Mouse (Mus musculus): ENCODE measurements around the gene Plekhg5.
A peak's percentile ranks its signal among the peaks of the same experiment; 100 is the strongest.
"Not testable (repeated sequence)": the region's sequence is repeated elsewhere in the genome, so short reads cannot be mapped to it uniquely, and the experiment has no call there.

Gene Plekhg5

DNA sequence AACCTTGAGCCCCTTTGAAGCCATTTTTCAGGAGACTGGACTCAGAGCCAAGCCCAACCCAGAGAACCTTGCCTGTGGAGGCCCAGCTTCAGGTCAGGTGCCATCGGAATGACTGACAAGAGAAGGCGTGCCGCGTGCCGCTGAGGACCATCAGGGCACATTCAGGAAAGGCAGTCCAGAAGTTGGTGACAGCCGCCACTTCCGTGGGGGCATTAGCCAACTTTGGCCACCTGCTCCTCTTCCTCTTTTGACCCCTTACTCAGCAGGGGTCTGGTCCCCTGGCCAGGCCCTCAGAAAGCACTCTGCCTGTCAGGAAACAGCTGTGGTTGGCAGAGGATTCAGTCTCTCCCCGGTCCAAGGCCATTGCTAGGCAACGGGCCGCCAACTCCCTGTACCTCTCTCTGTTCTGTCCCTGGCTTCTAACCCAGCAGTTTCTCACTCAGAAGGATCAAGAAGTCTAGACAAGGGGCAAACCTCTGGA, at the start of gene Plekhg5:
Gene Plekhg5 (plus strand): TSS at position 378 of the 481 bp plus-strand sequence.
- DNase-seq (ENCODE audit: low spot score in 2 of 2): no peak

DNA sequence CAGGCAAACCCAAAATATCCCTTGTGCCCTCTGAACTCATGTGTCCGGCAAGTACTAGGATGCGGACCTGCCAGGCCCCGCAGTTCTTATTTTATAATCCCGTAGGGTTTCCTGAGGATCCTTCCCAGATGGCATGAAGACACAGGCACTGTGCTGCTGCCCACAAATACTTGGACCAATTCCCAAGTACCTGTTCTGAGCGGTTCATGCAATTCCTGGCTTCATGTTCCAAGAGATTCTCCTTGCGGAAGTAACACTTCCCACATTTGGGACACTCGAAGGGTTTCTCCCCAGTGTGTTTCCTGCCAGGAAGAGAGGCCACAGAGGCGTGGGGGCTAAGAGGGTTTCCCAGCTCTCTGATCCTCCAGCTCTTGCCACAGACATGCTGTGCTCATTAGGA, 49.8 kb upstream of the Plekhg5 start:
- no peak for DNase-seq (ENCODE audit: low spot score in 2 of 2)

DNA sequence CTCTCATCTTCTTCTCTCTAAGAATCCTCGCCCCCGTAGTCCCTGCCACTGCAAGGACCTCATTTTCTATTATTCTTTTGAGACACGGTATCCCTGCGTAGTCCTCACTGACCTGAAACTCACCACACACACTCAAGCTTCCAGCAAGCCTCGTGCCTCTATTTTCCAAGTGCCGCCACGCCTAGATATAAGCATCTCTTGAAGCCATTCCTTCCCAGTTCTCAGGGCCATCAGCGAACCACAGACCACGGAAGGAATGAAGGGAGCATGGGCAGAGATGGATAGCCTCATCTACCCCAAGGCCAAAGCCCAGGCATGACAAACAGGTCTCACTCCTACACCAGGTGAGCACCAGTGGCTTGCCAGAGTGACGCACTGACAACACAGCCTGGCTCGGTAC, 47.8 kb upstream of the Plekhg5 start:
- no peak for DNase-seq (ENCODE audit: low spot score in 2 of 2)

DNA sequence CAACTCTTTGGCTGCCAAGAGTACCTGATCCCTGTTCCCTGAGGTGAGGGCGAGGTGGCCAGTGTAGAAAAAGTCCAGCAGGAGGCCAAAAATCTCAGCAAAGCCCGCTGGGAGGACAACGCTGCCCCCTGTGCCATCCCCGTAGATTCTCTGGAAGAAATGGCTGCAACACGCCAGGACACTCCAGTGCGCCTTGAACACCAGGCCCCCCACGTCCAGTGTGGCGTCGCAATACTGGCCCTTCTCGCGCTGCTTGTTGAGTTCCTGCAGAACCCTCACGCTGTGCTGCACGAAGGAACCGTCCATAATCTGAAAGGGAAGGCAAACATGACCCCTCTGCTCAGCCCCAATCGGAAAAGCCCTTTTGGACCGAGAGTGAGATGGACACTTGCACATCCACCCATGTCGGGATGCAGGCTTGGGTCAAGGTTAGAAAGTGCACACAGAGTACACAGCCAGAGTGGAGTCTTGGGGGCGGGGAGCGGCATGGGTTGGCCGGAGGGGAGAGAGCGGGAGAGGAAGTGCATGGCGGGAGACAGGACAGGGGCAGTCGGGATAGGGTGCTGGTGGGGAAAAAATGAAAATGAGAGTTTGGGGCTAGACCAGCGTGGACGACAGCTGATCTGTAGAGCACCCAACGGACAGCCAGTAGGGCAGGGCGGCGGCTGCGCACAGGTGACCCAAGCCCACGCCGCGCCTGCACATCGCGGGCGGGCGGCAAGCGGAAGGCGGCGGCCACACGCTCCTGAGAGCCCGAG, 45.4 kb upstream of the Plekhg5 start:
- no peak for DNase-seq (ENCODE audit: low spot score in 2 of 2)

DNA sequence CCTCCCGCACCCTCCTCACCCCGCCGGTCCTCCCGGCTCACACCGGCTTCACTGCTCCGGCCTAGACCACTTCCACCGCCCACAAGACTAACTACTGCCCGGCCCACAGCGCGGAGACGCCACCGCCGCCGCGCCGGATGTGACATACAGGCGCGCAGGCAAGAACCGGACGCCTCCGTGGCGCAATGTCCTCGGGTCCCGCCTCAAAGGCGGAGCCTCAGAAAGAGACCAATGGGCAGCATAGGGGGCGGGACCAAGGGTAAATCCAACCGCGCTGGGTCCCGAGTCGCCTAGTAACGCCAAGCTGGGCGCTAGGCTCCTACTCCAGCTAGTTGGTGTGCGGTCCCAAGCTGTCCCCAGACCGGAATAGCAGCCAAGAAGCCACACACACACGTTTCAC, 44.8 kb upstream of the Plekhg5 start, which contains the start of gene Zbtb48:
Gene Zbtb48 (minus strand): TSS at position 148 of the 400 bp plus-strand sequence.
- peak; percentile 86 to 92 for DNase-seq (ENCODE audit: low spot score in 2 of 2)

DNA sequence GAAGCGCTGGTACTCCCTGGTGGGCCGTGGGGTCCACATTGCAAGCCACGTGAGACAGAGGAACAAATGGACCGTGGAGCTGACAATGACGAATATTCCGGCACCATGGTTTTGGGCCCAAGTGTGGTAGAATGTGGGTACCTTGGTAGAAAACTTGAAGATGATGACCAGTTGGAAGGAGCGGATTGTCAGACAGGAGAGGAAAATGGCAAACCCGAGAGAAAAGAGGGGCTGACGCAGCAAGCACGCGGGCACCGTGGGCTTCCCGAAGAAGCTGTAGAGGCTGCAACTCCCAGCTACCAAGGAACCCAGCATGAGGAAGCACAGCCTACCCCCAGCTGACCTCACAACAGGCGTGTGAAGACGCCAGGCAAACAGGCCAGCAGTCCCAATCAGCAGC, 43.8 kb upstream of the Plekhg5 start:
- no peak for DNase-seq (ENCODE audit: low spot score in 2 of 2)

DNA sequence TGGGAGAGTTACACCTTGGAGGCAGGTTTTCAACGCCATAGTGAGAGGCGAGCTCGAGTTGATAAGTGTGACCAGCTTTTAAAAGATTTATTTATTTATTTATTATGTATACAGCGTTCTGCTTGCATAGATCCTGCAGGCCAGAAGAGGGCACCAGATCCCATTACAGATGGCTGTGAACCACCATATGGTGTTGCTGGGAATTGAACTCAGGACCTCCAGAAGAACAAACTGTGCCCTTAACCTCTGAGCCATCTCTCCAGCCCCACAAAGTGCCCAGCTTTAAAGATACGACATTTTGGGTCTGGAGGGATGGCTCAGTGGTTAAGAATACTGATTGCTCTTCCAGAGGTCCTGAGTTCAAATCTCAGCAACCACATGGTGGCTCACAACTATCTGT, 43.2 kb upstream of the Plekhg5 start:
- DNase-seq (ENCODE audit: low spot score in 2 of 2): no peak

DNA sequence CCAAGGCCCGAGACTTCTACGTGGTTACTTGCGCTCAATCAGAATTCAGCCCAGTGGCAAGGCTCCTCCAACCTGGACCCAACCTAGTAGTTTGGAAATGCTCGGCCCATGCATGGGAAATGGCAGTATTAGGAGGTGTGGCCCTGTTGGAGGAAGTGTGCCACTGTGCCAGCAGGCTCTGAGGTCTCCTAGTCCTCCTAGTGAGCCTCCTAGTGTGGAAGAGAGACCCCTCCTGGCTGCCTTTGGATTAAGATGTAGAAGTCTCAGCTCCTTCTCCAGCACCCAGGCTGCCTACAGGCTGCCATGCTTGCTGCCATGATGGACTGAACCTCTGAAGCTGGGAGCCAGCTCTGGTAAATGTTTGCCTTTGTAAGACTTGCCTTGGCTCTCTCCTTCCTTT, 42.3 kb upstream of the Plekhg5 start:
- no peak for DNase-seq (ENCODE audit: low spot score in 2 of 2)

DNA sequence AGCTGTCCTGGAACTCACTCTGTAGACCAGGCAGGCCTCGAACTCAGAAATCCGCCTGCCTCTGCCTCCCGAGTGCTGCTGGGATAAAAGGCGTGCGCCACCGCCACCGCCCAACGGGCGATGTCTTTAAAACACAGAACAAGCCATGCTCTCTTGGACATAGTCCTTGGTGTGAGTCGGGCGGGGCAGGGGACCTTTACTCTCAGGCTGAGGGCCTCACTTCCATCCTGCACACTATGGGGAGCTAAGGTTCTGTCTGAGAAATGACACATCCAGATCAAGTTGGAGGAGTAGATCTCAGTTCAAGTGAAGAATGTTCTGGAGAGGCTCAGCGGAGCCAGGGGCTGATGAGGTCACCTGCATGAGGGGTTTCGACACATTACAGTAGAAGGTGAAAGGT, 39.4 kb upstream of the Plekhg5 start:
- DNase-seq (ENCODE audit: low spot score in 2 of 2): no peak

DNA sequence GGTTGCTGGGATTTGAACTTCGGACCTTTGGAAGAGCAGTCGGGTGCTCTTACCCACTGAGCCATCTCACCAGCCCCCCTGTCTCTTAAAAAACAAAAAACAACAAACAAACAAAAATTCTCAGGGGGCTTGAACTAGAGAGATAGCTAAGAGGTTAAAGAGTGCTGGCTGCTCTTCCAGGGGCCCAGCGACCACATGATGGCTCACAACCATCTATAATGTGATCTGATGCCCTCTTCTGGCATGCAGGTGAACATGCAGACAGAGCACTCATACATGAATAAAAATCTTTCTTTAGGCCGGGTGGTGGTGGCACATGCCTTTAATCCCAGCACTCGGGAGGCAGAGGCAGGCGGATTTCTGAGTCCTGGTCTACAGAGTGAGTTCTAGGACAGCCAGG, 35.8 kb upstream of the Plekhg5 start:
- not testable (repeated sequence) for DNase-seq (ENCODE audit: low spot score in 2 of 2)

DNA sequence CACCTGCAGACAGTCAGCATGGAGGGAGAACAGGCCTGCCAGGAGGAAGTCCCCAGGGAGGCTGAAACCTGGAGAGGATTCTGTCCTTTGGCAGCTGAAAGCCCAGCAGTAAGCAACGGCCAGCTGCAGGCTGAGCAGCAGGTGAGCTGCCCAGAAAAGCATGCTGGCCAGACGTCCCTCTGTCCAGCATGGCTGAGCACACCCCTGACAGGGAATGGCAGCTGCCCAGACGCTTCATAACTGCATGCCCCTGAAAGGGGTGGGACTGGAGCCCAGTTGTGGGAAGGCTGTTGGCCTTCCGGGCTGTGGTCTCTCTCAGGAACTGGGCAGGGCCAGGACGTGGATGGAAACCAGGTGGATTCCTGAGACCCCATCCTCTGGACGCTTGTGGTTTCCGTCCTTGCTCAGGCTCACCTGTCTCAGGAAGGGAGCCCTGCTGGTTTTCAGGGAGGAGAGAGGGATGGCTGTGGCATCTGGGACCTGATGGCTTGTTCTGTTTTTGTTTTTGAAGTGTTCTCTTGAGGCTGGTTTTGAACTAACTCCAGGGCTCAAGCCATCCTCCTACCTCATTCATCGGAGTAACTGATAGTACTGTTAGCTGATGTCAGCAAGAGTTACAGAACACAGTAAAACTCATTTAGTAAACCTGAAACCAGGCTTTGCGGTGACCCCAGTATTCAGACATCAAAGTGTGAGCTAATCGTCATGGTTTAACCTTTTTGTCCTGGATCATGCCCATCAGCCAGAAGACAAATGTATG, 33.9 kb upstream of the Plekhg5 start, which contains the start of gene Tas1r1:
Gene Tas1r1 (minus strand): TSS at position 344 of the 760 bp plus-strand sequence.
- DNase-seq (ENCODE audit: low spot score in 2 of 2): no peak

DNA sequence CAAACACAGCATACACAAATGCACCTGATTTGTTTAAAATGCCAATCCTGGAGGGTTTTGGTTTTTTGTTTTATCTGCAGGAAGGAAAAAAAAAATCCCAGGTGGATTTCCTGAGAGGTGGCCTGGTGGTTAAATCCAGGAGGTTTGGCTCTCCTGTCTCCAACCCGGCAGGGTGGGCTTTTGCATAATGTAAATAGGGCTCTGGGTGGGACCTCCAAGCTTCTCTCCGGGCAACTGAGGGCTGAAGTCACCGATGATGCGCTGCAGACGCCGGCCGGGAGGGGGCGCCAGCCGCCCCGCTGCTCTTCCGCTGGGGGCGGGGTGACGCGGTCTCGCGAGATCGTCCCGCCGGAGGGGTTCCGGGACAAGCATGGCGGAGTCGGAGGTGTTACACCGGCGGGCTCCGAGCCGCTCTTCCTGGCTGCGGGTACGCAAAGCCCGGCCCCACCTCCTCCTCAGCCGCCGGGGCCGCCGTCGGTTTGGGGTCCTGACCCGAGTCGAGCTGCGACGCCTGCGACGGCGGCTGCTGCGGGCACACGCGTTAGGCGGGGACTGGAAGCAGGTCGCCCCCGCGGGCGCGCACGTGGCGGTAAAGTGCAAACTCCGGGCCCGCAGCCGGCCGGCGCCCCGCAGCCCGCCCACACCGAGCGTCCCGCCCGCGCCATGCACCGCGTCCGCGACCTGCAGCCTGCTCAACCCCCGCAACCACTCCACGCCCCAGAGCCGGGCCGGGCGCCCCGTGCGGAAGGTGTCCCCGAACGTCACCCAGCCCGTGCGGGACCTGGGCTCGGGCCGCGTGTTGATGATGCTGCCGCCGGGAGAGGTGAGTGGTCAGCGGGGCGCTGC, 33.1 kb upstream of the Plekhg5 start, which contains the start of gene Nol9:
Gene Nol9 (plus strand): TSS at position 337 of the 846 bp plus-strand sequence.
- DNase-seq (ENCODE audit: low spot score in 2 of 2): peak; percentile 88 to 95

DNA sequence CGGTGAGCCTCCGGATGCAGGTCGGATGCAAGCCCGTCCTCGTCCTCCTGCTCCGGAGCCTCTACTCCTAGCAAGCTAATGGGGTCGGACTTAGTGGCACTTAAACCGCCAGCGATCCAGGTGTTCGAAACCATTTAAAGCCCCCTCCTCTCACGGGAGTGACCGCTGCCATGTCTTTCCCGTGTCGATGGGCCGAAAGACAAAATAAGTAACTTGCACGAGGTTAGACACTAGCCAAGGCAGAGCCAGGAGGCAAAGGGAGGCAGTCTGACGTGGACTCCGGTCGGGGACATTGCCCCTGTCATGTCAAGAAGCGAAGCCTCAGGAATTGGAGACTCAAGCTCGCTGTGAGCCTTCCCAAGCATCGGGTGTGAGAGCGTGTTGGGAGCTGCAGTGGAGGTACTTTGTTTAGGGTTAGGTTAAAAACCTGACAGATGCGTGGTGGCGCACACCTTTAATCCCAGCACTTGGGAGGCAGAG, 32.4 kb upstream of the Plekhg5 start:
- no peak for DNase-seq (ENCODE audit: low spot score in 2 of 2)

DNA sequence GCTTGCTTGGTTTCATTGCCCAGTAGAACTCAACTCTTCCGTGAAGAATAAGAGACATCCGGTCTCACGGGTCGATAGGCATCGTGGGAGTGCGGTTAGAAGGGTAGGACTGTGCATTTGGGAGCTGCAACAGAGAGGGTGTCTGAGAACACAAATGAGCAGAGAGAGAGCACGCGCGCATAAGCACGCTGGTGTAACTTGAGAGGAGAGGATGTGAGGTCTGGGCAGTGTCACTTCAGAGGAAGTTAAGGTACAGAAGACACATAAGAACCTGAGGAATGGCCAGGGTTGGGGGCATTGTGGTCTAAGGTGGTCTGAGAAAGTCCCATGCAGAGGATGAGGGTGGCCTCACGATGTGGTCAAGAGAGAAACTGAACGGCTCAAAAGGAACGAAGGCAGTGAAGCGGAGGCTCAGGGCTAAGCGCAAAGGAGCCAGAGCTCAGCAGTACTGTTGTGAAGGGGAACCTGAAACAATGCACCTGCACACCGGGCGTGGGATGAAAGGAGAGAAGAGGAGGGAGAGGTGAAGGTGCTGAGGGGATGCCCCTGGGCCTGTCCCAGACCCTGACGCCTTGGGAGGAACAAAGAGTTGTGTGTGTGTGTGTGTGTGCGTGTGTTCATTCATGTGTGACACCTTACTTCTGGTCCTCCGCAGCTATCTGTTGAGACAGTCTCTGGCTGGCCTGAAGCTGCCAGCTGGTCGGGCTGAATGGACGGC, 30.2 kb upstream of the Plekhg5 start:
- DNase-seq (ENCODE audit: low spot score in 2 of 2): no peak

DNA sequence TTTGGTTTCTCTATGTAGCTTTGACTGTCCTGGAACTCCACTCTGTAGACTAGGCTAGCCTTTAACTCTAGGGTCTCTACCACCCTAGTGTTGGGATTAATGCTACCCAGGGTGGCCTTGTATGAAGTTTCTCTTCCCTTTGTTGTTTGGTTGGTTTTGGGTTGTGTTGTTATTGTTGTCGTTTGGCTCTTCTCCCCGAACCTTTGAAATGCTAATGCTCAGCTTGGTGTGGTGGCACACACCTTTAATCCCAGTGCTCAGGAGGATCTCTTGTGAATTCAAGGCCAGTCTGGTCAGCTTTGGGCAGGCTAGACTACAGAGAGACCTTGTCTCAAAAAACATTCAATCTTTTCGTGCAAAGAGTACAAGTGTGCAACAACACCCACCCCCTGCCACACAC, 29.1 kb upstream of the Plekhg5 start:
- no peak for DNase-seq (ENCODE audit: low spot score in 2 of 2)

DNA sequence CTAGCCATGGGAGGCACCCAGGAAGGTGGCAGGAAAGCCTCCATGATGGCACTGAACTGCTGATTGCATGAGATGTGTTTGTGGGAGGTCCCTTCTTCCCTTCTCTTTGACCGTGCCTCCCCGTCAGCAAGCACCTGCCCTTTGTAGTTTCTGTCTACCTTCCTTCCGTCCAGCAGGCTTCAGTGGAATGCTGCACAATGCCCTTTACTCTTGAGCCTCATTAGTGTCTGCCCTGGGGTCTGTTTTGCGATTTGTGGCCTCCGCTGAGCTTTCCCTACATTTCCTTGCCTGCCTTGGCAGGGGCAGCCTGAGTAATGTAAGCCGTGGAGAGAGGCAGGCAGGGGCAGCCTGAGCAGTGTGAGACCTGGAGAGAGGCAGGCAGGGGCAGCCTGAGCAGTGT, 27.7 kb upstream of the Plekhg5 start:
- DNase-seq (ENCODE audit: low spot score in 2 of 2): no peak

DNA sequence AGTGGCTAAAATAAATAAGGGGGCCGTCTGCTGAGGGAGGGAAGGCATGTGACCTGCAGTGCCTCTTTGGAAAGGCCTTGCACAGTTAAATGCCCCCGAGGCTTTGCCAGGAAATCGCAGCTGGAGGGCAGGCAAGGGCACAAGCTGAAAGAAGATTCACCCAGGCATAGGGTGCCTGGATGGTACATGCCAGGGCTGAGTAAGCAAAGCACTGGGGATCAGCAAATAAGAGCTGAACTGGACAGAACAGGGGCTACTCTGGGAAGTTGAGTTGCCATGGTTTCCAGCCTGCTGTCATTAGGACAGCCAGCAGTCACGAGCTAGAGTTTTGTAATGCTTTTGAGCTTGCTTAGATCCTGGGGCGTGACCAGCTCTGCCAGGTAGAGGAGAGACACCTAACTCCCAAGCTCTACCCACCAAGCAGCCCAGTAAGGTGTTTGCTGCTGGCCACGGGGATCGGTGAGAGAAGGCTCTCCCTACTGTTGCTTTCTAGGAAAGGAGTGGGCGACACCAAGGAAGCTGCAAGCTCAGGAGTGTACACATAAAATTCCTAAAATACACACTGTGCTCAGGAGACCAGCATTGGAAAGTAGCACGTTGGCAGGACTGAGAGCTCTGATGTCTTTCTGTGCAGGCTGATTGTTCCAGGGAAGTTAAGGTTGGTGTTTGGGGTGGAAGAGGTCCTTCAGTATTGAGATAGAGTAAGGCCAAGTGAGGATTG, 9.7 kb upstream of the Plekhg5 start:
- no peak for DNase-seq (ENCODE audit: low spot score in 2 of 2)

DNA sequence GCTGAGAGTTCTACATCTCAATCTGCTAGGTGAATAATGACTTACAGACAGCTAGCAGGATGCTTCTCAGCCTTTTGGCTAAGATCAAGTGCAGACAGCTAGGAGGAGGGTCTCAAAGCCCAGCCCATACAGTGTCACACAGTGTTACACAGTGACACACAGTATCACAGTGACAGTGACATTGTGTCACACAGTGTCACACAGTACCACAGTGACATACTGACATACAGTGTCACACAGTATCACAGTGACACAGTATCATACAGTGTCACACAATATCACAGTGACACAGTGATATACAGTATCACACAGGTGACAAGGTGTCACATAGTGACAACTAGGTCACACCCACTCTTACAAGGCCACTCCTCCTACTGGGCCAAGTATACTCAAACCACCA, 5.0 kb upstream of the Plekhg5 start:
- no peak for DNase-seq (ENCODE audit: low spot score in 2 of 2)

DNA sequence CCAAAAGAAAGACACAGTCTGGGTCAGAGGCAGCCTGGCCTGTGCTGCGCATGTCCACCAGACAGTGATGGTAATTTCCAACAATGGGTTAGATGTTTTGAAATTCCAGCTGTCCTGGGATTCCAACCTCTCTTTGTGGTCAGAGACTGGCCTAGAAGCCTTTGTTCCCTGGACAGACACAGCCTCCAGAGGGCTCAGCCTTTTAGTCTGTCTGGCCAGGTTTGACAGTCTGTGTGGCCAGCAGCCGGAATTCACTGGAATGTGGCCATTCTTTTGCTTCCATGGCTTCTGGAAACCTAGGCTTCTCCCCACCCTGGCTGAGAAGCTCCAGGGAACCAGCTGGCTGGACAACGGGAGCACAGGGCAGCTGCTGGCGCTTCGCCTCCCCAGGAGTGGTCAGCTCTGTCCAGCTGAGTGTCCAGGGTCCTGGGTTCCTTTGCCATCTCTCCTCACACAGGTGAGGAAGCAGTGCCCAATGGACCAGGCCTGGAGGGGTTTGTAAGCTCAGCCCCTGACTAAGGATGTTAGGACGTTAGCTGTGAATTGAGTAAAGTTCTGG, 4.1 kb upstream of the Plekhg5 start:
- DNase-seq (ENCODE audit: low spot score in 2 of 2): no peak

DNA sequence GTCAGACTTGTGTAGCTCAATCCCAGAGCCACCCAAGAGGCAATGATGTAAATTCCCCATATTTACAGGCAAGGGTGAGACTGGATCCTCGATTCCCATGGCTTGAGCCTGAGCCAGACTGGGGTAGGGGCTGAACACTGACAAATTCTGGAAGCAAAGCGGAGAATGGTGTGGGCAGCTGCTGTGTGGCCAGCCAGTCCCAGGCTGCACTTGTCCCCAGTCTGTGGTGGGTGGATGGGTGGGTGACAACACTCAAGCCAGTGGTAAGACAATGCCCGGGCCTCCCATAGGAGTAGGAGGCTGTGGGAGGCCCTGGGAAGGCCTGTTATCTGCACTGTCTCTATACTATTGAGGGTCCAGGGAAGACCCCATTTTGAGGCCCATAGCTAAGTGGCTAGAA, 3.1 kb upstream of the Plekhg5 start:
- no peak for DNase-seq (ENCODE audit: low spot score in 2 of 2)
